Mouse (Mus musculus) left cerebral cortex, adult 2 months (tissue): Measurements from ENCODE around the gene Nudt2. TPM values are rescaled to one million over a fixed set of nuclear protein-coding genes. Genes with fewer than 3 reads are reported as not detected.

ENCODE experiments used
- DNase-seq, 2 experiments: peaks; one replicate each; pipeline ENCODE4 v3.0.0; 2021 to 2022; ENCODE audit warnings: low spot score in 2 of 2, mixed read lengths in 1 of 2; ENCODE audit errors: extremely low spot score in 1 of 2
- H3K27ac ChIP-seq: fragments of 200-600 bp; 2 replicates; pipeline ENCODE4 v1.8.1; 2022
- H3K4me3 ChIP-seq: fragments of 200-600 bp; 2 replicates; pipeline ENCODE4 v1.8.1; 2022
- CTCF ChIP-seq: fragments of 200-600 bp; IDR thresholded peaks from 2 replicates; pipeline ENCODE4 v1.8.1; 2022; ENCODE audit warnings: antibody characterized with exemption, mild to moderate bottlenecking, moderate library complexity
- intact Hi-C: fragments of 180-260 bp; cut with DNase I; formaldehyde crosslinking; loops from one replicate; pipeline ENCODE4 v1.15.1; 2025
- total RNA-seq, 2 experiments: library from RNA; stranded (reverse); gene quantifications; 2 replicates each; pipeline ENCODE4 v1.2.3; 2021

Nudt2 gene
- total RNA-seq, 2 experiments from 2014 or later: 25.3 to 28.2 TPM

DNA sequence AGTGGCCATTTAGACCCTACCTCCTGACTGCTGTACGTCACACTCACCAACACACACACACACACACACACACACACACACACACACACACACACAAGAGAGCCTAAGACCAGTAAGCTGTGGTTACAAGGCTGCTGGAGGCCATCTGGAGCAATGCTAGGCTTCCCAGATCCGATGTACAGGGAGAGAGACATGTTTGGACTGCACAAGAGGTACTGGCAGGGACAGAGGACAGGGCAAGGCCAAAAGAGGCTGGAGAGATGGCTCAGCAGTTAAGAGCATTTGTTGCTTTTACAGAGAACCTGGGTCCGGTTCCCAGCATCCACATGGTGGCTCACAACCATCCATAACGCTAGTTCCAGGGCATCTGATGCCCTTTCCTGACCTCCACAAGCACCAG lies 30.1 kb downstream of the Nudt2 start:
- TF ChIP-seq CTCF: no peak
- no peak overlapping the region for H3K4me3 ChIP-seq
- H3K27ac ChIP-seq: 0 out of 2 replicates have a peak overlapping the region, but pooled peaks have one; percentile 21
- intact Hi-C loops: no loop called here
- no peak for DNase-seq

- TF ChIP-seq CTCF: no peak
- DNase-seq: no peak
- no peak overlapping the region for H3K4me3 ChIP-seq
- intact Hi-C loops: no loop called here
- no peak overlapping the region for H3K27ac ChIP-seq
Observed at GRCm38 (mm10) chr4:41495850-41496249, 30.9 kb downstream of the Nudt2 start.

GRCm38 (mm10) chr4:41497046-41497445 lies 32.1 kb downstream of the Nudt2 start:
- no peak overlapping the region for H3K27ac ChIP-seq
- H3K4me3 ChIP-seq: no peak overlapping the region
- no peak for TF ChIP-seq CTCF
- no peak for DNase-seq
- intact Hi-C loops: no loop called here

DNA sequence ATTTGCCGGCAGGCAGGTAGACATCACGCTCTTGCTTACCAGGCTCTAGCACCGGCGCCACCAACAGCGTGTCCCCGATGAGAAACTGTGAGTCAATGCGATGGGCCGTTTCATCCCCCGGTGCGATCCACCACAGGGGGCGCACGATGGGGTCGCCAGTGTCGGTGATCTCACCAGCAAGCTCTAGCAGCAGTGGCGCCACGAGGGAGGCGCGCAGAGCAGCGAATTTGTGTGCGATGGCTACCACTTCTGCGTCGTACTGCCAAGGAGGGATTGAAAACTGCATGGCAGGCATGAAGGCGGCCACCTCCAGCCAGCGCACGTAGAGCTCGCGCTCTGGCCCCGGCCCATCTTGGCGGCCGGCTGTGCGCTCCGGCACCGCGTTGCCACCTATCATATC lies 32.6 kb downstream of the Nudt2 start:
- H3K27ac ChIP-seq: no peak overlapping the region
- no peak for DNase-seq
- TF ChIP-seq CTCF: peak; percentile 25
- intact Hi-C loops: no loop called here
- no peak overlapping the region; the same call in 1 of the 2 replicates for H3K4me3 ChIP-seq

DNA sequence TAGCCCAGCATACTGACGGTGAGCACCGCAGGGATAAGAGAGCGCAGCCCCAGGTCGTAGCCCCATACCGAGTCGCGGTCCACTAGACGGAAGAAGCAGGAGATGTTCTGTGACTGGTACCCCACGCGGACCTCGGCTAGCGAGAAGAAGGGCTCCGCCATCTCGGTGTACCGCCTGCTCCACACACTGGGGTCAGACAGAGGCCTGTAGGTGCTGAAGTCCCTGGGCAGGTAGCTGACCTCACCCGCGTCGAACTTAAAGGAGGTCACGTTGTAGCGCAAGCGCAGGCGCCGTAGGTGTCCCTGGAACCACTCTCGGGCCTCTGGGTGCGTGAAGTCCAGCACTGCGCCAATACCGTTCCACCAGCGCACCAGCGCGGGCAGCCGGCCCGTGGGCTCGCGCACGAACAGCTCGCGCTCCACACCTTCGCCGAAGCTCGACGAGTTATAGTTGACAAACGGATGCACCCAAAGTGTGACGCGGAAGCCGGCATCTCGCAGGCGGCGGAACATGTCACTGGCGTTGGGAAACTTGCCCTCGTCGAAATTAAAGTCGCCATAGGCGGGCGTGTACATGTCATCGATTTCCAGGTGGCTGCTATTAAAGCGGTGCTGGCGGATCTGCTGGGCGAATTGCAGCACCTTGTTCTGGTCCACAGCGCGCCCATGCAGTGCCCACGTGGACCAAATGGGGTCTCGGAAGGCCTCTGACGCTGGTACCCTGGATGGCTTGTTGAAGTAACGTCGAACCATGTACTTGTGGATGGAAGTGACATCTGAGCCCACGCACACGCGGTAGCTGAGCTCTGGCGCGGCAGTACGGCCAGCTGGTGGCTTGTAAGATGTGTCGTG lies 33.3 kb downstream of the Nudt2 start:
- no peak for DNase-seq
- Histone ChIP-seq H3K4me3 (no peak overlapping the region; the same call in 1 of the 2 replicates), H3K27ac (no peak overlapping the region; the same call in 1 of the 2 replicates)
- TF ChIP-seq CTCF: no peak
- intact Hi-C loops: loop anchor here (2.0 kb wide), 1 partner anchor 17 kb away; no protein-coding TSS in a partner anchor

- no peak for TF ChIP-seq CTCF
- intact Hi-C loops: loop anchor here (2.0 kb wide), 1 partner anchor 18 kb away; no protein-coding TSS in a partner anchor
- Histone ChIP-seq H3K4me3 (no peak overlapping the region), H3K27ac (no peak overlapping the region; the same call in 1 of the 2 replicates)
- no peak for DNase-seq
Observed at GRCm38 (mm10) chr4:41498921-41499391, 34.0 kb downstream of the Nudt2 start.

- intact Hi-C loops: loop anchor here (2.0 kb wide), 1 partner anchor 19 kb away; no protein-coding TSS in a partner anchor
- H3K4me3 ChIP-seq: no peak overlapping the region
- DNase-seq: no peak
- no peak for TF ChIP-seq CTCF
- H3K27ac ChIP-seq: no peak overlapping the region; the same call in 1 of the 2 replicates
Observed at GRCm38 (mm10) chr4:41499619-41500018, 34.7 kb downstream of the Nudt2 start.

GRCm38 (mm10) chr4:41500787-41501186 lies 35.8 kb downstream of the Nudt2 start:
- intact Hi-C loops: no loop called here
- no peak for TF ChIP-seq CTCF
- Histone ChIP-seq H3K4me3 (no peak overlapping the region), H3K27ac (no peak overlapping the region; the same call in 1 of the 2 replicates)
- no peak for DNase-seq

DNA sequence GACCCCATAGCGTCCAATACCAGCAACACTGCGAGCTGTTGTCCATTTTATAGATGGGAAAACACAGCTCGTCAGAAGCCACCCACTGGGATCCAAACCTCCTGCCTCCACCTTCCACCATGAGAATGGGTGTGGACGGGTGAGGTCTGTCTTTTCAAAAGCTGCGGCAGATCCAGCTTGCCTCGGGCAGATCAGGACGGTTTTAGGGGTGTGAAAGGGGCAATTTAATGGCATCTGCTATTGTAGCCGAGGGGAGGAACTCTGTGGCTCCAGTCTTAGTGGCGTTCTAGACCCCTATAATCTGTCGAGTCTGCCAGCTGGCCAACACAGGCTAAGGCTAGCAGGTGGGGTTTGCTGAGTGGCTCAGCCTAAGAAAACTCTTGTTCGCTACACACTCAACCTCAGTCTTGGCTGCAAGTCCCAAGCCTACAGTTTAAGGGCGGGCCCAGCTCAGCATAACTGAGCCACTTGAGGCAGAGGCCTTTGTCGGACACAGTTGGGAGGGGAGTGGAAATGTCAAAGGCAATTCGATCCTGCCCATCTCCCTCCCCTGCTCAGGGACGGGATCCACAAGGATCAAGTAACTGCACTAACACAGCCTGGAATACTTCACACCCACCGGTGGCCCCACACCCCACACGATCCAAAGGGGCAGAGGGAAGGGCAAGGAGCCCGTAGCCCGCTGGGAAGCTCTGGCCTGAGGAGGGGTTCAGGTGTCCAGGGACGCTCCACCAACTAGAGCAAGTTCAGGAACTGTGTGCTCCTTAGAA lies 37.4 kb downstream of the Nudt2 start:
- TF ChIP-seq CTCF: no peak
- intact Hi-C loops: no loop called here
- DNase-seq: no peak
- Histone ChIP-seq H3K27ac (peak overlapping the region; percentile 33; the same call in 1 of the 2 replicates), H3K4me3 (peak overlapping the region; percentile 52)

DNA sequence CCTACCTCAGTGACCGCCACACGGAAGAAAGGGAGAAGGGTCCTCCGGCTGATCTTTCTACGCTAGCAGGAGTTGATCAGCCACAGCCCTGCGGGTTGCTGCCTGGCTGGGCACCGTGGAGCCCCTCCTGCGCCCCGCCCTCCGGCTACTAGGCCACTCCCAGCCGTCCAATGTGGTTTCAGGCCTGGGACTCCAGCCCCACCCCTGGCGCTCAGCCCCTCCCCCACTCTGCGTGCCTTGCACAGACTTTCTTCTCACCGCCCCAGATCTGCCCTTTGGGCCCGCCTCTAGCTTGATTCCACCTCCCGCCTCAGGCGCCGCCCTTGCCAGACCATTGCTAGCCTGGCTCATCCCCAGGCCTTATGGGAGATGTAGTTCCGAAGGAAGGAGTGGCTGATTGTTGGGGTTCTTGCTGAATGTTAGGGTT lies 38.0 kb downstream of the Nudt2 start, which contains the start of gene AI464131:
Gene AI464131 (minus strand): TSS at position 91 of the 427 bp plus-strand sequence.
- peak; percentile 90 to 93 for DNase-seq
- H3K27ac ChIP-seq: peak within 1 kb of the TSS; percentile 33; the same call in 1 of the 2 replicates
- intact Hi-C loops: no loop called here
- no peak; the same call in 1 of the 2 replicates for TF ChIP-seq CTCF
- peak within 1 kb of the TSS; percentile 52 for H3K4me3 ChIP-seq

DNA sequence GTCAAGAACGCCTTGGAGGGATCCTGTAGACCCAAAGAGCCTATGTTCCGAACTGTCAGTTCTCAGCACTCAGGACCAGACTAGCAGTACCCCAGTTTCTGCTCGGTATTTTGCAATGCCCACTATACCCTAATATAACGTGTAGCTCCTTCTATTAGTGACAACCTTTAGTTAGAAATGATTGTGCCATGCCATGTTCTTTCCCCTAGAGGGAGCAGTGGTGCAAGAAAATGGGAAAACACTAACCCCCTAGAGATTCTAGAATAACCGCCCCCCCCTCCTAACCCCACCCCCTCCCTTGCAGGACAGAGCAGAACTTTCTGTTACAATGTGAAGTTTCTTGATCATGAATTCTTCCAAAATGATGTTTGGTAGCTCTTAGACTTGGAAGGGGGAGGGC lies 39.4 kb downstream of the Nudt2 start:
- intact Hi-C loops: no loop called here

More for the DNA sequence above, 39.4 kb downstream of the Nudt2 start:
- no peak for DNase-seq
- Histone ChIP-seq H3K27ac (no peak overlapping the region), H3K4me3 (no peak overlapping the region)
- TF ChIP-seq CTCF: peak; percentile 43
